Mouse (Mus musculus) brain, adult 2 months (tissue): ENCODE measurements at regions not wholly inside any gene's neighbourhood (a gene's known extent, or its start where the extent isn't known, plus 50 kb on each side); places are given as distances from the start of the nearest gene placed in this dataset.

Source experiments
- DNase-seq: peaks from one replicate; pipeline ENCODE4 v3.0.0; 2011; ENCODE audit warnings: low read depth, low spot score

GRCm38 (mm10) chrX:42431851-42432635 lies 57.4 kb upstream of the Tex13c2 start:
- DNase-seq, result no peak
